Mouse (Mus musculus) C2C12 (cell line): ENCODE measurements around the gene Bhlha9. TPM values are rescaled to one million over a fixed set of nuclear protein-coding genes. Genes with fewer than 3 reads are reported as not detected.

Source experiments
- H3K27me3 ChIP-seq: one replicate; pipeline ENCODE4 v1.6.1; 2011; ENCODE audit not compliant: control insufficient read depth, insufficient read depth, insufficient read length
- H3K36me3 ChIP-seq: one replicate; pipeline ENCODE4 v1.6.1; 2011; ENCODE audit not compliant: control insufficient read depth, insufficient read depth
- H3K4me3 ChIP-seq: one replicate; pipeline ENCODE4 v1.5.1; 2011; ENCODE audit warnings: mild to moderate bottlenecking, control low read depth; ENCODE audit not compliant: poor library complexity, insufficient read depth, severe bottlenecking
- H3K79me2 ChIP-seq: one replicate; pipeline ENCODE4 v1.6.1; 2011; ENCODE audit not compliant: control insufficient read depth, insufficient read depth
- H3K79me3 ChIP-seq: one replicate; pipeline ENCODE4 v1.6.1; 2011; ENCODE audit warnings: low read depth, control low read depth
- H3ac ChIP-seq: one replicate; pipeline ENCODE3; 2011; ENCODE audit warnings: low read depth; ENCODE audit not compliant: control insufficient read depth, insufficient read length
- CEBPB ChIP-seq: IDR thresholded peaks from one replicate; pipeline ENCODE4 v1.6.1; 2011; ENCODE audit warnings: low read depth, mild to moderate bottlenecking, control low read depth, moderate library complexity
- CTCF ChIP-seq: IDR thresholded peaks from one replicate; pipeline ENCODE4 v1.5.1; 2011; ENCODE audit not compliant: control insufficient read depth, insufficient read depth, insufficient read length
- FOSL1 ChIP-seq: IDR thresholded peaks from one replicate; pipeline ENCODE4 v1.8.0; 2011; ENCODE audit warnings: mild to moderate bottlenecking, low read length; ENCODE audit not compliant: poor library complexity, insufficient read depth, severe bottlenecking
- MAX ChIP-seq: IDR thresholded peaks from one replicate; pipeline ENCODE4 v1.6.1; 2011; ENCODE audit warnings: mild to moderate bottlenecking, control low read depth
- MYOD1 ChIP-seq: IDR thresholded peaks from one replicate; pipeline ENCODE4 v1.6.1; 2011; ENCODE audit warnings: low read depth; ENCODE audit not compliant: control insufficient read depth, insufficient read length
- MYOG ChIP-seq: IDR thresholded peaks from one replicate; pipeline ENCODE4 v1.6.1; 2011; ENCODE audit not compliant: control insufficient read depth, insufficient read length; ENCODE audit errors: extremely low read depth
- USF1 ChIP-seq: IDR thresholded peaks from one replicate; pipeline ENCODE4 v1.6.1; 2011; ENCODE audit warnings: low read depth, mild to moderate bottlenecking, control low read depth, moderate library complexity
- polyA plus RNA-seq: library from polyadenylated mRNA; unstranded; fragments of >200 nt; fragmentation: generic; extraction: Trizol; gene quantifications from one replicate; pipeline ENCODE4 v1.2.1, GENCODE M21; 2012; ENCODE audit warnings: missing spikeins

The Bhlha9 gene
- polyA plus RNA-seq, 1 experiment, result 0.05 TPM

DNA sequence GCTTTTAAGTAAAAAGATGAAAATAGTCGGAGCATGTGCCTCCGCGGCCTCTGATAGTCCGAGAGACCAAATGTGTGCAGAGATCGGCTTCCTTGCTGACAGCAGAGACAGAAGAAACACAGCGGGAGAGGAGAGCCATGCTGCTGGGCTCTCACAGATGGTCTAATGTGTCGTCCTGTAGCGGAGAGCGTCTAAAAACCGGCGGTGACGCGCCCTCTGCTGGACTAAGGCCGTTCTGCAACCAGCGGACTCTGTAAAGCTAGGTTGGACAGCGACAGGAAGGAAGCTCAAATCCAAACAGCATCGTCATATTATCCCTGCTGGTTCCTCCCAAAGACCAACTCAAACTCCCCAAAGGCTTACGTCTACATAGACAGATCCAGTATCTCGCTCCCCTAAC lies 26.3 kb upstream of the Bhlha9 start:
- no peaks in the 10 kb centered on the region for H3K79me3 ChIP-seq
- no peaks in the 10 kb centered on the region for H3K27me3 ChIP-seq
- H3K36me3 ChIP-seq, result no peaks in the 10 kb centered on the region
- TF ChIP-seq FOSL1 (no peak), MAX (peak; percentile 58), CTCF (peak; percentile 93), USF1 (no peak)
- no peaks in the 10 kb centered on the region for H3K79me2 ChIP-seq
- H3ac ChIP-seq, result peak overlapping the region; percentile 31
- H3K4me3 ChIP-seq, result no peak overlapping the region

DNA sequence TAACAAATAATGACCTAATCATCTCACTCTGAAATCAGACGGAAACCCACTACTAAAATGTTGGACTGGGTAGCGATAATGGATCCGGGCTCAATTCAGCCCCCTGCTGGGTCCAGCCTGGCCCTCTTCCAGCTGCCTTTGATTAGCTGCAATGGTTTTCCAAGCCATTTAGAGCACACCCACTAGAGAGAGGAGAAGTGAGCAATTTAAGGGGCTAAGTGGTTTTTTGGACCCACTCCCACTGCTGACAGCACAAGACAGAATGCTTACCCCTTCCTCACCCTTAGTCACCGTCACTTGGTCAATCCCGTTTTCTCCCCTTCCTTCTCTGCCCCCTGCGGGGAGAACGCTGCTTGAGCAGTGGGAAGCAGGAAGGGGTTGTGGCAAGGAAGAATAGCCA lies 25.2 kb upstream of the Bhlha9 start:
- Histone ChIP-seq H3K36me3 (no peaks in the 10 kb centered on the region), H3K4me3 (no peak overlapping the region), H3K79me3 (no peaks in the 10 kb centered on the region), H3ac (no peak overlapping the region), H3K27me3 (no peaks in the 10 kb centered on the region), H3K79me2 (no peaks in the 10 kb centered on the region)
- no peak for TF ChIP-seq USF1
- TF ChIP-seq MAX, result no peak
- no peak for TF ChIP-seq CEBPB
- TF ChIP-seq MYOG, result no peak
- no peak for TF ChIP-seq CTCF
- no peak for TF ChIP-seq MYOD1
- no peak for TF ChIP-seq FOSL1

GRCm38 (mm10) chr11:76647500-76647899 lies 24.8 kb upstream of the Bhlha9 start:
- no peaks in the 10 kb centered on the region for H3K79me3 ChIP-seq
- H3K36me3 ChIP-seq, result no peaks in the 10 kb centered on the region
- peak; percentile 64 for TF ChIP-seq CTCF
- no peak for TF ChIP-seq MAX
- TF ChIP-seq USF1, result no peak
- no peak for TF ChIP-seq MYOD1
- no peak for TF ChIP-seq FOSL1
- no peak for TF ChIP-seq CEBPB
- no peak overlapping the region for H3ac ChIP-seq
- no peaks in the 10 kb centered on the region for H3K79me2 ChIP-seq
- H3K4me3 ChIP-seq, result no peak overlapping the region
- H3K27me3 ChIP-seq, result no peaks in the 10 kb centered on the region

DNA sequence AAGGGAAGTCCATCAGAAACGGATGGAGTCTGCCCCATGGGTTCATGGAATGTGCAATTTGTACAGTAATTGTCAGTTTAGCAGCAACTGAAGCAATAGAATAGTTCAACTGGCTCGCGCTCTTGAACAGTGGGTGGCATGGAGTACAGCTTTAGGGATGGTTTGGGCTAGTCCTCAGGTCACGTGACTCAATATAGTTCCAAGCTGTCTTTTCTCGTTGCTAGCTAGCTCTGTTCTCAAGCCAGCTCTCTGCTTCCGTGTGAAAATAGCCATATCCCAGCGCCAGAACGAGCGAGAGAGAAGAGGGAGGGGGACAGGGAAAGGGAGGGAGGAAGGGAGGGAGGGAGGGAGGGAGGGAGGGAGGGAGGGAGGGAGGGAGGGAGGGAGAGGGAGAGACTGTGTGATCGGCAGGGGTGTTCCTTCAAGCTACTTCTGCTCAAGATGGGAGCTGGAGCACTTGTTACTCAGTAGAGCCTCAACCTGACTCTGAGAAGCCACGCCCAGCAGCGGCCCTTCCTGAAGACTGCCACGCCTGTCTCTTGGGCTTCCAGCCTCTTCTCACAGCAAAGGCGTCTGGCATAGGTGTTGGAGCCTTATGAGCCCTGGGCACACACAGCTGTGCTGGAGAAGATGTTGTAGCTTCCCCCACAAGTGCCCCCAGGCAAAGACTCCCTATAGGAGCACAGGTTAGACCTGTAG lies 21.3 kb upstream of the Bhlha9 start:
- no peak overlapping the region for H3ac ChIP-seq
- no peaks in the 10 kb centered on the region for H3K79me3 ChIP-seq
- no peaks in the 10 kb centered on the region for H3K36me3 ChIP-seq
- TF ChIP-seq FOSL1, result no peak
- TF ChIP-seq USF1, result peak; percentile 54
- H3K79me2 ChIP-seq, result no peaks in the 10 kb centered on the region
- no peak overlapping the region for H3K4me3 ChIP-seq
- H3K27me3 ChIP-seq, result no peaks in the 10 kb centered on the region

DNA sequence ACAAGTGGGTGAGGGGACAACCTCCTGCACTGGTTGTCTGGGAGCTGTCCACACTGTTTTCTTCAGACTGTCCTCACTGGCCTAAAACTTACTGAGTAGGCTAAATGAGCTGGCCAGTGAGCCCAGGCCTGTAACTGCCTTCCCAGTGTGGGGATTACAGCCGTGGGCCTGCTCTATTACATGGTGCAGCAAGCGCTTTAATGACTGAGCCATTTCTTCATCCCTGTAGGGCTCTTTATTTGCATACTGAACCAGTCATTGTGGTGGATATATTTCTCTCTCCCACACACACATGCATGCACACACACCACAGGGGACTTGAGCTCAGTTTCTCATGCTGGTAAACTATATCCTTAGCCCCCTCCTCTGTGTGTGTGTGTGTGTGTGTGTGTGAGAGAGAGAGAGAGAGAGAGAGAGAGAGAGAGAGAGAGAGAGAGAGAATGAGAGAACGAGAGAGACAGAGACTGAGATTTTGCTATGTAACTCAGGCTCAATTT lies 19.4 kb upstream of the Bhlha9 start:
- H3K36me3 ChIP-seq, result no peaks in the 10 kb centered on the region
- no peaks in the 10 kb centered on the region for H3K79me2 ChIP-seq
- TF ChIP-seq FOSL1 (no peak), CEBPB (no peak), CTCF (no peak), MAX (no peak), MYOG (no peak), USF1 (no peak), MYOD1 (no peak)
- no peak overlapping the region for H3K4me3 ChIP-seq
- H3K79me3 ChIP-seq, result no peaks in the 10 kb centered on the region
- no peak overlapping the region for H3ac ChIP-seq
- no peaks in the 10 kb centered on the region for H3K27me3 ChIP-seq

- H3K4me3 ChIP-seq, result no peak overlapping the region
- TF ChIP-seq USF1 (no peak), FOSL1 (no peak), CEBPB (no peak), CTCF (no peak), MAX (no peak), MYOG (no peak), MYOD1 (no peak)
- H3K79me3 ChIP-seq, result no peaks in the 10 kb centered on the region
- H3K27me3 ChIP-seq, result no peaks in the 10 kb centered on the region
- no peaks in the 10 kb centered on the region for H3K36me3 ChIP-seq
- no peaks in the 10 kb centered on the region for H3K79me2 ChIP-seq
- H3ac ChIP-seq, result peak overlapping the region; percentile 52
Measured at GRCm38 (mm10) chr11:76655106-76655505, 17.2 kb upstream of the Bhlha9 start.
